Mouse (Mus musculus) erythroblast, embryonic 14.5 days (primary cell): ENCODE data around the gene Vps4a. TPM values are rescaled to one million over a fixed set of nuclear protein-coding genes. Genes with fewer than 3 reads are reported as not detected.

ENCODE experiments used
- H3K27me3 ChIP-seq: 2 replicates; pipeline ENCODE4 v1.6.1; 2012; ENCODE audit warnings: inconsistent platforms; ENCODE audit not compliant: control insufficient read depth
- H3K36me3 ChIP-seq: 2 replicates; pipeline ENCODE4 v1.6.1; 2012; ENCODE audit warnings: mild to moderate bottlenecking, inconsistent platforms; ENCODE audit not compliant: control insufficient read depth
- H3K4me1 ChIP-seq: 2 replicates; pipeline ENCODE4 v1.6.1; 2012; ENCODE audit warnings: inconsistent platforms; ENCODE audit not compliant: control insufficient read depth
- H3K4me3 ChIP-seq: replicated peaks from 2 replicates; pipeline ENCODE3; 2012; ENCODE audit warnings: moderate library complexity, mild to moderate bottlenecking, inconsistent platforms
- H3K9me3 ChIP-seq: 2 replicates; pipeline ENCODE4 v1.6.1; 2012; ENCODE audit warnings: low read length, inconsistent platforms, mixed read lengths; ENCODE audit not compliant: control insufficient read depth
- GATA1 ChIP-seq: IDR thresholded peaks from 2 replicates; pipeline ENCODE4 v1.6.1; 2012; ENCODE audit warnings: low read length, inconsistent platforms, mixed read lengths
- TAL1 ChIP-seq: IDR thresholded peaks from 3 replicates; pipeline ENCODE4 v1.6.1; 2012; ENCODE audit warnings: low read length, inconsistent platforms, mixed read lengths
- polyA plus RNA-seq: library from polyadenylated mRNA; stranded (reverse); fragments of >175 nt; gene quantifications from 2 replicates; pipeline ENCODE4 v1.2.3, GENCODE M21; 2012

The Vps4a gene
- polyA plus RNA-seq, 1 experiment, result 1.4 TPM

GRCm38 (mm10) chr8:107090531-107090930 is 59.5 kb downstream of the Vps4a start:
- peaks cover 77% of the 10 kb centered on the region for H3K36me3 ChIP-seq
- TF ChIP-seq GATA1 (no peak), TAL1 (no peak)
- peaks cover 26% of the 10 kb centered on the region for H3K4me1 ChIP-seq
- no peaks in the 10 kb centered on the region for H3K27me3 ChIP-seq
- peaks cover 2% of the 10 kb centered on the region; the same call in 1 of the 2 replicates for H3K9me3 ChIP-seq
- H3K4me3 ChIP-seq, result no peak overlapping the region

Other genes with a start within 250 kb of the Vps4a start
- gene Has3, start 161.0 kb upstream of the Vps4a start, polyA plus RNA-seq, result not detected in 2 replicates
- gene Utp4, start 137.6 kb upstream of the Vps4a start, polyA plus RNA-seq, result 0.25 and 0.27 TPM in 2 replicates
- 0.01 and 0.08 TPM in 2 replicates for gene Sntb2, start 95.5 kb upstream of the Vps4a start, polyA plus RNA-seq
- gene Pdf, start 17.4 kb downstream of the Vps4a start, polyA plus RNA-seq, result 0.12 and 0.14 TPM in 2 replicates
- 1.3 and 1.7 TPM in 2 replicates for gene Cog8, start 25.5 kb downstream of the Vps4a start, polyA plus RNA-seq
- 0.21 and 0.30 TPM in 2 replicates for gene Nip7, start 25.7 kb downstream of the Vps4a start, polyA plus RNA-seq
- not detected in 2 replicates for gene Tmed6, start 34.4 kb downstream of the Vps4a start, polyA plus RNA-seq
- 1.4 and 1.8 TPM in 2 replicates for gene Terf2, start 65.3 kb downstream of the Vps4a start, polyA plus RNA-seq
- 0.42 and 0.57 TPM in 2 replicates for gene Cyb5b, start 119.4 kb downstream of the Vps4a start, polyA plus RNA-seq